Mouse (Mus musculus) Muller cell, postnatal 12 days (primary cell): Measurements from ENCODE around the gene Cfap97d1.
A peak's percentile ranks its signal among the peaks of the same experiment; 100 is the strongest.

Experiments
- DNase-seq: peaks from one replicate; pipeline ENCODE4 v3.0.0-alpha.2; 2015; ENCODE audit errors: inconsistent ontology term

Cfap97d1 gene

DNA sequence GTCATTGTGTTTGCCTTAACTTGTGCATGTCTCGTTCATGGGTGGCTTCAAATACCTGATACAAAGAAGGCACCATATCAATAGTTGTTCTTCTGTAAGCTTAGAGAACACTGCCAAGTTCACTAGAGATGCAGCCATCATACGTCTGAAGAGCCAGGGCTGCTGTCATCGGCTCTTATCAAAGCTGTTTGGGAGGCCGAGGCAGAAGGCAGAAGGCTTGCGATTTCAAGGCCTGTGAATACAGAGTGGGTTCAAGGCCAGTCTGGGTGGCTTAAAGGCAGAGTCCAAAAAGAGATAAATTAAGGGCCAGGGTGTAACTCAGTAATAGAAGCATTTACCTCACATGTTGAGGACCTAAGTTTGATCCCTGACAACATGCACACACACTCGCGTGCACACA lies 52.3 kb downstream of the Cfap97d1 start:
- DNase-seq, result no peak

GRCm38 (mm10) chr11:102037789-102038188 lies 53.7 kb downstream of the Cfap97d1 start:
- no peak for DNase-seq

DNA sequence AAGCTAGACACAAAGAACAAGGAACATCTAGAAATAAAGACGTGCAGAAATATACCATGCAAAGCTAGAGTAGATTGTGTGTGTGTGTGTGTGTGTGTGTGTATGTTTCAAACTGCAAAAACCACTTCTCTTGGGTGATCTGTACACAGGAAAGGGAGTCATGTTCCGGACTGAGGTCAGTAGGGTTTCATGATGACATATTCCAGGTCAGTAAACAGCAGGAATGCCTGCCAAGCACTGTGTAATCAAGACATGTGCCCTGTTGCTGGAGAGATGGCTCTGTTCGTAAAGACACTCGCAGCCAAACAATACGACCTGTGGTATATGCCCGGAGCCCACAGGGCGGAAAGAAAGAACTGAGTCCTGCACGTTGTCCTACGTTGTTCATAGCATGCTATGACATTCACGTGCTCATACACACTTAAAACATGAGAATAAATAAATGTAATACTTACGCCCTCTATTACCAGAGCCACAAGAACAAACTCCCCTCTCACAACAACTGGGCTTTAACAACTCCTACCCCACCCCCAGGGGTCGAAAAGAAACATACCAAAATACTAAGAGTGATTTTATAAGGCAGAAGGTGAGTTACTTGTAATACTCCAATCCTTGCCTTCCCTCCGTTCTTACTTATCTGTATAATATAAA lies 55.5 kb downstream of the Cfap97d1 start:
- no peak for DNase-seq

GRCm38 (mm10) chr11:102040138-102040524 lies 56.1 kb downstream of the Cfap97d1 start:
- DNase-seq, result peak; percentile 92

- DNase-seq, result no peak
These were observed 56.6 kb downstream of the Cfap97d1 start for GRCm38 (mm10) chr11:102040646-102041045.

GRCm38 (mm10) chr11:102041350-102041949 lies 57.4 kb downstream of the Cfap97d1 start, which contains the start of gene Cd300lg:
Gene Cd300lg (plus strand): TSS chr11:102041509.
- DNase-seq, result no peak
